Mouse (Mus musculus) hindbrain, embryonic 13.5 days (tissue): Measurements from ENCODE around the gene Dvl3. TPM values are rescaled to one million over a fixed set of nuclear protein-coding genes. Genes with fewer than 3 reads are reported as not detected.

ENCODE experiments used
- ATAC-seq: fragments of 200-750 bp; cut with Nextera tagmentation; 2 replicates; pipeline ENCODE4 v1.8.0; 2017; ENCODE audit warnings: moderate TSS enrichment; ENCODE audit not compliant: low FRiP score
- H3K27ac ChIP-seq: fragments of 300-500 bp; sonication (generic); 2 replicates; pipeline ENCODE4 v1.5.1; 2015; ENCODE audit warnings: inconsistent platforms, mild to moderate bottlenecking, moderate library complexity
- H3K27me3 ChIP-seq: fragments of 300-500 bp; sonication (generic); 2 replicates; pipeline ENCODE4 v1.6.1; 2015; ENCODE audit warnings: mild to moderate bottlenecking, inconsistent platforms
- H3K36me3 ChIP-seq: fragments of 300-500 bp; sonication (generic); 2 replicates; pipeline ENCODE4 v1.6.1; 2015; ENCODE audit warnings: mild to moderate bottlenecking, inconsistent platforms
- H3K4me1 ChIP-seq: fragments of 300-500 bp; sonication (generic); replicated peaks from 2 replicates; pipeline ENCODE4 v1.6.1; 2015; ENCODE audit warnings: inconsistent platforms
- H3K4me2 ChIP-seq: fragments of 300-500 bp; sonication (generic); 2 replicates; pipeline ENCODE4 v1.6.1; 2015; ENCODE audit warnings: inconsistent platforms, mild to moderate bottlenecking, moderate library complexity
- H3K4me3 ChIP-seq: fragments of 300-500 bp; sonication (generic); 2 replicates; pipeline ENCODE4 v1.5.1; 2015; ENCODE audit warnings: mild to moderate bottlenecking, inconsistent platforms
- H3K9ac ChIP-seq: fragments of 300-500 bp; sonication (generic); 2 replicates; pipeline ENCODE4 v1.6.1; 2015; ENCODE audit warnings: mild to moderate bottlenecking, inconsistent platforms
- H3K9me3 ChIP-seq: fragments of 300-500 bp; sonication (generic); 2 replicates; pipeline ENCODE4 v1.6.1; 2016; ENCODE audit warnings: inconsistent platforms
- WGBS: fragments of 180-500 bp; shearing (Covaris S2); methylation state at CpG from one replicate; pipeline ENCODE4 v1.1.7; 2015; 5-methylcytosine and 5-hydroxymethylcytosine counted together
- polyA plus RNA-seq: library from polyadenylated mRNA; unstranded; fragments of >200 nt; fragmentation: Nextera tagmentation; extraction: Ambion mirVana; gene quantifications from 2 replicates; pipeline ENCODE4 v1.2.1, GENCODE M21; 2015

Gene Dvl3
- polyA plus RNA-seq, 1 experiment from 2014 or later: 40.7 TPM

DNA sequence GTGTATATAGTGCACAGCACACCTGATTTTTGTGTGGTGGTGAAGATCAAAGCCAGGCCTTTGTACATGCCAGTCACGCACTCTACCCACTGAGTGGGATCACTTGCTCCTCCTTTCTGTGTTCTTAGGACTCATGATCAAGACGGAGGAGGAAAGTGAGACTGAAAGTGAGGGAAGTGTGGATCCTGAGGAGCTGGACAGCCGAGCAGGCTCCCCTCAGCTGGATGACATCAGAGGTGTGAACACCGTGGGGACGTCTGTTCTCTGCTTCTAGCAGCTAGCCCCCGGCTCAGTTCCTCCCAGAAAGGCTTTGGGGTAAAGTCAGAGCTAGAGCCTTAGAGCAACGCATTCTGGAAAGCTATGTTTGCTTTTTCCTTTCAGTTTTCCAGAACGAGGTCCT, 10.8 kb upstream of the Dvl3 start:
- Histone ChIP-seq H3K4me3 (no peak overlapping the region), H3K4me1 (no peaks in the 10 kb centered on the region), H3K27me3 (no peaks in the 10 kb centered on the region), H3K36me3 (peaks cover 100% of the 10 kb centered on the region), H3K27ac (no peak overlapping the region), H3K9ac (no peak overlapping the region), H3K4me2 (no peak overlapping the region), H3K9me3 (no peaks in the 10 kb centered on the region)
- no peak for ATAC-seq
- 94% methylated on average over 8 of the region's 8 CpGs for WGBS

DNA sequence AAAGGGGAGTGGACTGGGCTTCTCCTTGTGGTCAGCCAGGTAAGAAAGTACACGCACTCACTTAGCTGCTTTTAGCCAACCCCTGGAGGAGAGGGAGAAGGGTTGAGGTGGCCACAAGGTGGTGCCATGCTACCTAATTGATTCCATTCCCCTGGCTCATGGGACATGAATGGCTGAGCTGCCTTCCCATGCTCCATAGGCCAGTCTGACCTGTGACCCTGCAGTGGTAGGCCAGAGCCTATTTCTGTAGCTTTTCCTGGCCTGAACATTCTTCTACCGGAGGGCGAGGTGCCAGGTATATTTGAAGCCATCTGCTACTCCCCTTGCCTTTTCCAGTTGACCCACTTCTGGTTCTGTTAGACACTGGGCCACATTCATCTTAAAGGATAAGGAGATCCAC, 7.4 kb upstream of the Dvl3 start:
- no peaks in the 10 kb centered on the region for H3K27me3 ChIP-seq
- 78% methylated on average over 3 of the region's 3 CpGs for WGBS
- H3K9me3 ChIP-seq: no peaks in the 10 kb centered on the region
- H3K27ac ChIP-seq: no peak overlapping the region
- peak; percentile 68 for ATAC-seq
- no peak overlapping the region for H3K4me2 ChIP-seq
- H3K4me1 ChIP-seq: no peaks in the 10 kb centered on the region
- H3K4me3 ChIP-seq: no peak overlapping the region
- H3K36me3 ChIP-seq: peaks cover 73% of the 10 kb centered on the region
- H3K9ac ChIP-seq: no peak overlapping the region

DNA sequence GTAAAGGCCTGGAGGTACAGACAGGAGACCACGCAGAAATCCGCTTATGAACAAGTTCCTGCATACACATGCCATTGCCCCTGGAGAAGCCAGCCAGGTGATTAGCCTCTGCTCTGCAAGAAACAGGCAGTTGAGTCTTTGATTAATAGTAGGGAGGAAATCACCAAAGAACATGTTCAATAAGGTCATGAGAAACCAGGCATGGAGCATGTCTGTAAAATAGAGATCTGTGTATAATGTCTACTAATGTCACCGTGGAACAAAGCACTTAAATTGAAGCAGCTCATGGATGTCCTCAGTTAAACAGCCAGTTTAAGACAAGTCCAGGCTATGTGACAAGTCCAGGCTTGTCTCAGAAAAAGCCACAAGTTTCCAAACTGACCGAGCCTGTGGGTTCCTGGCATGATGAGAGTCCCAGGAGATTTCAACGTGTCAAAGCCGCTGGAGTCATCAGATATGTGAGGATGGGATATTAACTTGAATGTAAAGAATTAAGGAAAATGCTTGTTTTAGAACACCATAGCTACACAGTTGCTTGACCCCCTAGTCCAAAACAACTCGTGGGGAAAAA, 5.4 kb upstream of the Dvl3 start:
- Histone ChIP-seq H3K27me3 (no peaks in the 10 kb centered on the region), H3K4me3 (no peak overlapping the region), H3K4me2 (no peak overlapping the region), H3K27ac (no peak overlapping the region), H3K9me3 (no peaks in the 10 kb centered on the region), H3K4me1 (peaks cover 5% of the 10 kb centered on the region), H3K36me3 (peaks cover 53% of the 10 kb centered on the region), H3K9ac (no peak overlapping the region)
- WGBS: 94% methylated on average over 7 of the region's 7 CpGs
- ATAC-seq: no peak

DNA sequence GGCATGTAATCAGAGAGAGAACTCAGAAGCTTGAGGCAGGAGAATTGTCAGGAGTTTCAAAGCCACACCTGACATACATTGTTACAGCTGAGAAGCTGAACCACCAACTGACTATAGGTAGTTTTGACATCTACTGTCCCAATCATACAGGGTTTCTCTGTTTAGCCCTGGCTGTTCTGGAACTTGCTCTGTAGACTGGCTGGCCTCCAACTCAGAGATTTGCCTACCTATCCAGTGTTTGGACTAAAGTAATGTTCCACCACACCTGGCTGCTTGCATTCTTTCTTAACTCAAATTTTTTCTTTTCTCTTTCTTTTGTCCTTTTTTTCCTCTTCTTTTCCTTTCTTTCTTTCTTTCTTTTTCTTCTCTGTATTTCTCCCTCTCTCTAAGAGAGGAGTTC, 750 bp upstream of the Dvl3 start:
- Histone ChIP-seq H3K4me2 (peak overlapping the region; percentile 97), H3K9me3 (no peaks in the 10 kb centered on the region), H3K36me3 (peaks cover 10% of the 10 kb centered on the region), H3K27me3 (no peaks in the 10 kb centered on the region), H3K9ac (peak overlapping the region; percentile 98), H3K4me1 (peaks cover 36% of the 10 kb centered on the region), H3K4me3 (peak overlapping the region; percentile 69), H3K27ac (peak overlapping the region; percentile 96)
- ATAC-seq: no peak

DNA sequence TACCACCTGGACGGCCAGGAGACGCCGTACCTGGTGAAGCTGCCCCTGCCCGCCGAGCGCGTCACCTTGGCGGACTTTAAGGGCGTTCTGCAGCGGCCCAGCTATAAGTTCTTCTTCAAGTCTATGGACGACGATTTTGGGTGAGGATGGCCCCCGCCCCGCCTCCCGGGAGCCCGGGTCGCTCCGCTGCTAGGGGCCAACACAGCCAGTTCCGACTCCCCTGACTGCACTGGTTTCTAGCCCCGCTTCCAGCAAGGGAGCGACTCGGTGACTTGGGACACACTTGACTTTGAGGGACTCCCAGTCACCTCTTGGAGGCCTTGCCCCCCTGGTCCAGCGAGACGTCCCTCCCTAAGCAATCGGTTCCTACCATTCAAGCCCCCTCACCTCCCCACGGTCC, 434 bp downstream of the Dvl3 start:
- Histone ChIP-seq H3K9ac (peak overlapping the region; percentile 98), H3K4me3 (peak overlapping the region; percentile 69), H3K36me3 (peaks cover 14% of the 10 kb centered on the region), H3K9me3 (no peaks in the 10 kb centered on the region), H3K4me2 (peak overlapping the region; percentile 97), H3K27ac (peak overlapping the region; percentile 96), H3K27me3 (no peaks in the 10 kb centered on the region), H3K4me1 (peaks cover 36% of the 10 kb centered on the region)
- WGBS: under 1% methylated on average over 26 of the region's 26 CpGs
- ATAC-seq: peak; percentile 27

DNA sequence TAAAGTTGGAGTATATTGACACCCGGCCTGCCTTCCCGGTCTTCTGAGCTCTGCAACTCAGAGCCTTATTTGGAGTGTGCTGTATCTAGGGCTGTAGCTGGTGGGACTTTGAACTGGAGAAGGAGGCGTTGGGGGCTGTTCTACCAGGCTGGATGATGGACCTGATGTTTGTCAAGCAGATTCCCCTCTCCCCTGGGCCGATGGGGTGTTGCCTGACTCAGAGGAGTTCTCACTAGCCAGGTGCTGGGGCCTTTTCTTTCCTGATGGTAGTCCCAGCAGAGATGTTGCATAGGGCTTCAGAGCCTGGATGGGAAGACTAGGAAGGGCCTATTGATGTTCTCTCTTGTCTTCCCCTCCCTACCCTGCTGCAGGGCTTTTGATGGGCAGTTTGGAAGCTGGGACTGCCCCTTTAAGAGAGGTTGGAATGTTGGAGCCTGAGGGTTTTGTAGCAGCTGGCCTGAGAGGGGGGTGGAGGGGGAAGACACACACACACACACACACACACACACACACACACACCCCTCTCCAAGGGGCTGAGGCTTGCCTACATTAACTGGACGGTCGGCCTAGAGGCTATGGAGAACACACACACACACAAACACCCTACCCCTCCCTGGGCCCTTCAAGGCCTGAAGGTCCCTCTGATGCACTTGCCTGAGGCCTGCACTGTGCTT, 1.1 kb downstream of the Dvl3 start:
- H3K4me3 ChIP-seq: peak overlapping the region; percentile 69
- no peaks in the 10 kb centered on the region for H3K27me3 ChIP-seq
- peak overlapping the region; percentile 97 for H3K4me2 ChIP-seq
- no peaks in the 10 kb centered on the region for H3K9me3 ChIP-seq
- H3K4me1 ChIP-seq: peaks cover 36% of the 10 kb centered on the region
- peak overlapping the region; percentile 96 for H3K27ac ChIP-seq
- peaks cover 15% of the 10 kb centered on the region for H3K36me3 ChIP-seq
- ATAC-seq: peak; percentile 64
- H3K9ac ChIP-seq: peak overlapping the region; percentile 98
- WGBS: 3% methylated on average over 6 of the region's 6 CpGs

DNA sequence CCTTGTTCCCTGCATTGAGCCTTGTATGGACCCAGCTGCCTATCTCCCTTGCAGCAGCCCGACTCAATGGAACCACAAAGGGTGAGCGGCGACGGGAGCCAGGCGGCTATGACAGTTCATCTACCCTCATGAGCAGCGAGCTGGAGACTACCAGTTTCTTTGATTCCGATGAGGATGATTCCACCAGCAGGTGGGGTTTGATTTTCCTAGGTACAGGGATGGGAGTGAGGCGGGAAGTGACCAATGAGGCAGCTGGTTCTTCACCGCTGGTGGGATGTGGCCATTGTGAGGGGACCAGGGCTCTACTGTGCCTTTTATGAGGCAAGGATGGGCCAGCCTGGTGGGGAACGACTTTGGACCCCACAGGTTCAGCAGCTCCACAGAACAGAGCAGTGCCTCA, 7.1 kb downstream of the Dvl3 start:
- Histone ChIP-seq H3K27me3 (no peaks in the 10 kb centered on the region), H3K4me1 (peaks cover 18% of the 10 kb centered on the region), H3K36me3 (peaks cover 74% of the 10 kb centered on the region), H3K4me3 (no peak overlapping the region), H3K4me2 (no peak overlapping the region), H3K9me3 (no peaks in the 10 kb centered on the region), H3K9ac (no peak overlapping the region), H3K27ac (no peak overlapping the region)
- ATAC-seq: no peak
- WGBS: 83% methylated on average over 10 of the region's 10 CpGs

DNA sequence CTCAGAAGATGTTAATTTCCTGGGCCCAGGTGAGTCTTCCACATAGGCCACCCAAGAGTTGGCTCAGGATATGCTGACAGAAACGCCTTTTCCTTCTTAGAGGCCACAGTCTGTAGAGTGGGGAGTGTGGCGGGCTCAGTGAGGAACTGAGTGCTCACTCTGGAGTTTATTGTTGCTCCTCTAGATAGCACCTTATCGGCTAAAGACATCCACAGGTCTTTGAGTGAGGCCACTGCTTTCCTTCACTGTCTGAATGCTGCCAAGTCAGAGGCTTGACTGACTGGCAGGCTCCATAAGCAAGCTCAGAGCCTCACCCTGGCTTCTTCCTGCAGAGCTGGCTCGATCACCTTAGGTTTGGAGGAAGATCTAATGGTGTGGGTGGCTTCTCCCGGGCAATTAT, 12.0 kb downstream of the Dvl3 start:
- H3K27me3 ChIP-seq: no peaks in the 10 kb centered on the region
- 91% methylated on average over 5 of the region's 5 CpGs for WGBS
- no peak for ATAC-seq
- H3K4me3 ChIP-seq: no peak overlapping the region
- H3K4me2 ChIP-seq: no peak overlapping the region
- H3K27ac ChIP-seq: no peak overlapping the region
- no peaks in the 10 kb centered on the region for H3K9me3 ChIP-seq
- peaks cover 96% of the 10 kb centered on the region for H3K36me3 ChIP-seq
- H3K9ac ChIP-seq: no peak overlapping the region
- no peaks in the 10 kb centered on the region for H3K4me1 ChIP-seq

DNA sequence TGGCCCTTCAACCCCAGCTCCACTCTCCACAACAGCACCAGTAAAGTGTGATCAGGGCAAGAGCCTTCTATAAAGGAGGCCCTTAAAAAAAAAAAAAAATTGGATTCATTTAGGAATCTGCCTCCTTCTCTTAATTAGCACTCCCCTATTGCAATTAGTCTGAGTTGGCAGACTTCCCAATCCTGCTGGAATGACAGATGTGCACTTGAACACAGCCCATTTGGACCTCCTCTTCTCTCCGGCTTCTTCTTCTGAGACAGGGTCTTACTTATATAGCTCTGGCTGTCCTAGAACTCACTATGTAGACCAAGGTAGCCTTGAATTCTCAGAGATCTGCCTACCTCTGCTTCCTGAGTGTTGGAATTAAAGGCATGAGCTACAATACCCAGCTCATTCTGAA, 12.6 kb downstream of the Dvl3 start:
- Histone ChIP-seq H3K27ac (no peak overlapping the region), H3K9me3 (no peaks in the 10 kb centered on the region), H3K36me3 (peaks cover 90% of the 10 kb centered on the region), H3K9ac (no peak overlapping the region), H3K4me2 (no peak overlapping the region), H3K4me1 (no peaks in the 10 kb centered on the region), H3K4me3 (no peak overlapping the region), H3K27me3 (no peaks in the 10 kb centered on the region)
- no peak for ATAC-seq
- WGBS: 76% methylated on average over 1 of the region's 1 CpGs

DNA sequence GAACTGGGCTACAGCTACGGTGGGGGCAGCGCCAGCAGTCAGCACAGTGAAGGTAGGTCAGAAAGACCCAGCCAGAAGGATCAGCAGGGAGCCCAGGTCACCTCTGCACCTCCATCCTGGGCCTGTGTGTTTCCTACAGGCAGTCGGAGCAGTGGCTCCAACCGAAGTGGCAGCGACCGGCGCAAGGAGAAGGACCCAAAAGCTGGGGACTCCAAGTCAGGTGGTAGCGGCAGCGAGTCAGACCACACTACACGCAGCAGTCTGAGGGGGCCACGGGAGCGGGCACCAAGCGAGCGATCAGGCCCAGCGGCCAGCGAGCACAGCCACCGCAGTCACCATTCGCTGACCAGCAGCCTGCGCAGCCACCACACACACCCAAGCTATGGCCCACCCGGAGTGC, 14.2 kb downstream of the Dvl3 start:
- Histone ChIP-seq H3K27ac (no peak overlapping the region), H3K9ac (no peak overlapping the region), H3K36me3 (peaks cover 76% of the 10 kb centered on the region), H3K4me1 (no peaks in the 10 kb centered on the region), H3K9me3 (no peaks in the 10 kb centered on the region), H3K27me3 (no peaks in the 10 kb centered on the region), H3K4me2 (no peak overlapping the region), H3K4me3 (no peak overlapping the region)
- ATAC-seq: no peak
- WGBS: 95% methylated on average over 20 of the region's 20 CpGs

DNA sequence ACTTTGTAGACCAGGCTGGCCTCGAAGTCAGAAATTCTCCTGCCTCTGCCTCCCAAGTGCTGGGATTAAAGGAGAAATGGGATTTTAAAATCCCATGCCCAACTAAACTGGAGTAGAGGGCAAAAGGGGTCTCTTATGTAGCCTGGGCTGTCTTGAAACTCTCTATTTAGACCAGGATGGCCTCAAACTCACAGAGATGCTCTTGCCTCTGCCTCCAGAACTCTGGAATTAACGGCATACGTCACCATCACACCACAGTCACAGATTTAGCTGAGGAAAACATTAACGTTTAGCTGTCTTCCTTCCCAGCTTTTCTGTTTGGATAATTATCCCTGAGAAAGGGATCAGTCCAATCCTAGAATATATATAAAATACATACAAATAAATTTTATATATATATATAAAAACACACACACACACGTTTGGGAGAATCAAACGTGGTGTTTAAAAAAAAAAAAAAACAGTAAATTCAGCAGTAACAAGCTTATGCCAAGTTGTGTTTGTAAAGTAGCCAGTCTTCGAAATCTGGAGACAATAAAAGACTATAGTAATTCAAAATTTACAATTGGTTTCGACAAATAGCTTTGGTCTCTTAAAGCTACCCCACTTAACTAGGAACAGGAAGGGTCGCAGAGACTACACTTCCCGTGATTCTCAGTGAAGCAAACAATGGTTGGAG, 18.0 kb downstream of the Dvl3 start:
- peaks cover 27% of the 10 kb centered on the region for H3K4me1 ChIP-seq
- H3K9ac ChIP-seq: no peak overlapping the region
- peaks cover 60% of the 10 kb centered on the region for H3K36me3 ChIP-seq
- no peak overlapping the region for H3K4me2 ChIP-seq
- H3K27ac ChIP-seq: no peak overlapping the region
- H3K4me3 ChIP-seq: peak overlapping the region; percentile 91; the same call in 1 of the 2 replicates
- ATAC-seq: no peak
- H3K27me3 ChIP-seq: no peaks in the 10 kb centered on the region
- 50% methylated on average over 10 of the region's 10 CpGs for WGBS
- H3K9me3 ChIP-seq: no peaks in the 10 kb centered on the region

DNA sequence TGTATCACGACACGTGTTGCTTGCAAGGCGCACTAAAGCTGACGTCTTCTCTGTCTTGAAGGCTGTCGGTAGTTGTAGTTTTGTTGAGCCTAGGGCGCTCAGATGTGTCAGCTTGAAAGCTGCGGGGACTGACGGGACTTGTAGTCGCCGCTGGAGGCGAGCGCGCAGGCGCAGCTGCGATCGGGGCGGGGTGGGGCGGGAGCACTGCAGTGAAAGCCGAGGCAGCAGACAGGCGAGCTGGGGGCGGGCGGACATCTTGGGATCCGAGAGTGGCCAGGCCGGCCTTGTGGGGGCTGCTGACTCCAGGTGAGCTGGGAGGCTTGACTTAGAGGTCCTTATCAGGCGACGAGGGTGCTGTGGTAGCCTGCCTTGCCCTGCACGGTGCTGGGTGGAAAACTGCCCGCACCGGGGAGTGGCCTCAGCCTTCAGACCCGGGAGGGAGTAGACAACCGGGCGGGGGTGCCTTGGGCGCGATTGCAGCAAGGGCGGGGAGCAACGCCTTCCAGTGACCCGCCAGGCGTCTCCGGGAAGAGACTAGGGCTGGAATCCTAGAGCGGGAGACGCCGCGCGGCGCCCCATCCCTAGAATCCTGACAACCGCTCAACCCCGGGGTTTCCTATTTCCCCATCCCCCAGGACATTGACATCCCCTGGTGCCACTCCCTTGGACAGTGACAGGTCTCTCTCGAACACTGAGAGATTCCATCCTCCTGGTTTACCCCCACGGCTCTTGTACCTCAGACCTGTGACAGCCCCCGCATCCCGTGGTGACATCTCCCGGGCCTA, 18.7 kb downstream of the Dvl3 start, which contains the start of gene Ap2m1:
Gene Ap2m1, plus strand, starts transcription at position 183 of the 785 bp plus-strand sequence.
- WGBS: under 1% methylated on average over 48 of the region's 52 CpGs
- peak within 1 kb of the TSS; percentile 90 for H3K27ac ChIP-seq
- ATAC-seq: peak; percentile 98
- no peaks in the 10 kb centered on the region for H3K9me3 ChIP-seq
- peak within 1 kb of the TSS; percentile 99 for H3K9ac ChIP-seq
- H3K36me3 ChIP-seq: peaks cover 60% of the 10 kb centered on the region
- H3K4me3 ChIP-seq: peak within 1 kb of the TSS; percentile 91
- H3K4me1 ChIP-seq: peaks cover 27% of the 10 kb centered on the region
- no peaks in the 10 kb centered on the region for H3K27me3 ChIP-seq
- peak within 1 kb of the TSS; percentile 94 for H3K4me2 ChIP-seq
